Mouse (Mus musculus): Measurements from ENCODE around the gene Gsk3b. TPM values are rescaled to one million over a fixed set of nuclear protein-coding genes. Genes with fewer than 3 reads are reported as not detected.

The Gsk3b gene
- polyA plus RNA-seq, 2 experiments: 17.5 to 61.3 TPM

DNA sequence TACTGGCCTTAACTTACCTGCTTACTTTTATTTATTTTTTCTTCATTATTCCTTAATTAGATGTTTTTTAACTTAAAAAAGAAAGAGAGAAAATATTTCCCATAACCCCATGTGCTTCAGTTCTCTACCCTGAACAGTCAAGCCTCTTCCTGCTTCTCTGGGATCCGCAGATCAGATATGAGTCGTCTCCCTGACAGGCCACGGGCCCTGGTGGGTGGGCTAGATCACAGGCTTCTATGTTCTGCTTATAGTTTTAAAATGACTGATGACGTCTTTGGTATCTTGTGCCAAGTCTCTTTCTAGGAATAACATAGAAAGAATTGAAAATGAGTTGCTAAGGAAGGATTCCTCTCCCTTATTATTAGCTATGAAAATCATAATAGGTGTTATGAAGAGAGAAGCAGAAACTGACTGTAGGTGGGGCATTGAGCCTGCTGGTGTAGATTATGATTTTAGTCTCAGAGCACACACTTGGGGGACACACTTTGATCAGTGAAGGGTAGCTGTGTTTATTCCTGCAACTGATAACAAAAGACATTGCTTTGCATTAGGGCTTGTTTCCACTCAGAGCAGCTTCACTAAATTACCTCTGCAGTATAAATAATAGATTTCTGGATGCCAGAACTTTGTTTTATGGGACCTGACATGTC lies 148.3 kb downstream of the Gsk3b start:
- DNase-seq (ENCODE audit: low spot score): no peak
- no peak overlapping the region for H3K9ac ChIP-seq (ENCODE audit: low read depth, low read length, severe bottlenecking)
- WGBS: 83% methylated on average over 4 of the region's 4 CpGs

GRCm38 (mm10) chr16:38239729-38240128 lies 150.9 kb downstream of the Gsk3b start:
- DNase-seq (ENCODE audit: low spot score) (no peak), ATAC-seq (ENCODE audit: low FRiP score, low read depth) (no peak)
- Histone ChIP-seq H3K4me2 (replicated peaks; ENCODE audit: low read depth, low read length, severe bottlenecking) (no peak overlapping the region), H3K9me3 (ENCODE audit: control insufficient read depth, low read length) (no peaks in the 10 kb centered on the region), H3K27me3 (ENCODE audit: control insufficient read depth, insufficient read depth, low read length) (no peaks in the 10 kb centered on the region), H3K4me1 (ENCODE audit: control insufficient read depth, insufficient read depth, low read length) (no peaks in the 10 kb centered on the region), H3K4me3 (replicated peaks; ENCODE audit: low read length) (no peak overlapping the region), H3K27ac (replicated peaks; ENCODE audit: low read depth, low read length) (no peak overlapping the region), H3K36me3 (ENCODE audit: control insufficient read depth, insufficient read depth, low read length) (peaks cover 24% of the 10 kb centered on the region), H3K9ac (ENCODE audit: low read depth, low read length, severe bottlenecking) (no peak overlapping the region)
- 78% methylated on average over 5 of the region's 5 CpGs for WGBS
- TF ChIP-seq POLR2A (IDR thresholded peaks at IDR 0.05; ENCODE audit: borderline replicate concordance, extremely low read depth, insufficient read depth, insufficient read length): no peak

More for the DNA sequence above, 148.3 kb downstream of the Gsk3b start:
- TF ChIP-seq POLR2A (IDR thresholded peaks at IDR 0.05; ENCODE audit: borderline replicate concordance, extremely low read depth, insufficient read depth, insufficient read length): no peak
- Histone ChIP-seq H3K36me3 (ENCODE audit: control insufficient read depth, insufficient read depth, low read length) (peaks cover 15% of the 10 kb centered on the region), H3K27ac (replicated peaks; ENCODE audit: low read depth, low read length) (no peak overlapping the region), H3K9me3 (ENCODE audit: control insufficient read depth, low read length) (no peaks in the 10 kb centered on the region), H3K27me3 (ENCODE audit: control insufficient read depth, insufficient read depth, low read length) (no peaks in the 10 kb centered on the region), H3K4me3 (replicated peaks; ENCODE audit: low read length) (no peak overlapping the region), H3K4me2 (replicated peaks; ENCODE audit: low read depth, low read length, severe bottlenecking) (no peak overlapping the region), H3K4me1 (ENCODE audit: control insufficient read depth, insufficient read depth, low read length) (no peaks in the 10 kb centered on the region)
- no peak for ATAC-seq (ENCODE audit: low FRiP score, low read depth)

DNA sequence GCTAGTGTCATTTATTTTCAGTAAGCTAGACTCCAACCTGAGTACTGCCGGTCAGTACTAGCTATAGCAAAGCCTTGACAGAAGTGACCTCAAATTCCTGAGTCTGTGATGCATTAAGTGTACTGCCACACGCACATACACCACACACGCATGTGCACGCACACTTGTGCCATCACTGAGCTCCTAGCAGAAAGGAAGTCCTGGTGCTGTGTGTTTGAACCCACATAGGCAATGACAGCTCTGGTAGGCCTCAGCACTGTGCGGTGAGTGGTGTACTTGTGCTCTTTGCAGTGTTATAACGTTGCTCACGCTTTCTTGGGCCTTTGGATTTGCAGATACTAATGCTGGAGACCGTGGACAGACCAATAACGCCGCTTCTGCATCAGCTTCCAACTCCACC lies 151.4 kb downstream of the Gsk3b start:
- Histone ChIP-seq H3K9ac (ENCODE audit: low read depth, low read length, severe bottlenecking) (no peak overlapping the region), H3K4me2 (replicated peaks; ENCODE audit: low read depth, low read length, severe bottlenecking) (no peak overlapping the region), H3K4me1 (ENCODE audit: control insufficient read depth, insufficient read depth, low read length) (no peaks in the 10 kb centered on the region), H3K36me3 (ENCODE audit: control insufficient read depth, insufficient read depth, low read length) (peaks cover 24% of the 10 kb centered on the region), H3K4me3 (replicated peaks; ENCODE audit: low read length) (no peak overlapping the region), H3K27me3 (ENCODE audit: control insufficient read depth, insufficient read depth, low read length) (no peaks in the 10 kb centered on the region), H3K27ac (replicated peaks; ENCODE audit: low read depth, low read length) (no peak overlapping the region), H3K9me3 (ENCODE audit: control insufficient read depth, low read length) (no peaks in the 10 kb centered on the region)
- WGBS: 95% methylated on average over 10 of the region's 10 CpGs
- ATAC-seq (ENCODE audit: low FRiP score, low read depth): no peak
- no peak for DNase-seq (ENCODE audit: low spot score)
- TF ChIP-seq POLR2A (IDR thresholded peaks at IDR 0.05; ENCODE audit: borderline replicate concordance, extremely low read depth, insufficient read depth, insufficient read length): no peak

DNA sequence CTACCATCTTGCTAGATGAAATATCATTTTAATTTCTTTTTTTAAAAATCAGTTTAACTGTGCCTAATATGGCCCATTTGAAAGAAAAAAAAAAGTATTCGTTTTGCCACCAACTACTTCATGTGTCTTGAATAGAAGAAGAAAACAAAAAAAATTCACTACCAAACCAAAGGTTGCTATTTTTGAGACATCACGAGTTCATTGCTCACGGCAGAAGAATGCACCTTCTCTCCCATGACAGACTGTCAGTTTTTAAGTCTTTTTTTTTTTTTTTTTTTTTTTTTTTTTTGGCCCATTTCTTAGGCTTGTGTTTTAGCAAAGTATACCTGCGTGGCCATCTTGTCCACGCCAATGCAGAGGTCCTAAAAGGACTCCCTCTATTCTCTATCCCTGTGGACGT lies 155.3 kb downstream of the Gsk3b start:
- no peak overlapping the region for H3K4me2 ChIP-seq (replicated peaks; ENCODE audit: low read depth, low read length, severe bottlenecking)
- H3K4me1 ChIP-seq (ENCODE audit: control insufficient read depth, insufficient read depth, low read length): peaks cover 11% of the 10 kb centered on the region
- no peak overlapping the region for H3K4me3 ChIP-seq (replicated peaks; ENCODE audit: low read length)
- no peaks in the 10 kb centered on the region for H3K27me3 ChIP-seq (ENCODE audit: control insufficient read depth, insufficient read depth, low read length)
- DNase-seq (ENCODE audit: low spot score) (no peak), ATAC-seq (ENCODE audit: low FRiP score, low read depth) (no peak)
- H3K9me3 ChIP-seq (ENCODE audit: control insufficient read depth, low read length): no peaks in the 10 kb centered on the region
- H3K27ac ChIP-seq (replicated peaks; ENCODE audit: low read depth, low read length): no peak overlapping the region
- H3K36me3 ChIP-seq (ENCODE audit: control insufficient read depth, insufficient read depth, low read length): peaks cover 18% of the 10 kb centered on the region
- no peak for TF ChIP-seq POLR2A (IDR thresholded peaks at IDR 0.05; ENCODE audit: borderline replicate concordance, extremely low read depth, insufficient read depth, insufficient read length)
- 90% methylated on average over 6 of the region's 6 CpGs for WGBS
- no peak overlapping the region for H3K9ac ChIP-seq (ENCODE audit: low read depth, low read length, severe bottlenecking)

DNA sequence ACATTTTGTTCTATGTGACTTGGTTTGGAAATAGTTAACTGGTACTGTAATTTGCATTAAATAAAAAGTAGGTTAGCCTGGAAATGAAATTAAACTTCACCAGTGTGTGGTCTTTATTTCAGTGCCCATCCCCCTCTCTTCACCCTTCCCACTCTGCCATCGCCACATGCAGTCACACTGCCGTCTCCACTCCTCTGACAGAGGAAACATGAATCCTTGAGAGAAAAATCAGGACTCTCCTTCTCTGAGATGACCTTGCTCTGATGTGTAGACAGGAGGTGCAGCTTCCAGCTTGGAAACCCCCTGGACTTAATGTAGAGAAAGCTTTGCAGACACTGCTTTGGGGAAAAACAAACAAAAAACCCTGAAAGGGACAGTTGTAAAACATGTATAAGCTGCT lies 156.6 kb downstream of the Gsk3b start:
- Histone ChIP-seq H3K4me1 (ENCODE audit: control insufficient read depth, insufficient read depth, low read length) (peaks cover 11% of the 10 kb centered on the region), H3K4me2 (replicated peaks; ENCODE audit: low read depth, low read length, severe bottlenecking) (no peak overlapping the region), H3K27ac (replicated peaks; ENCODE audit: low read depth, low read length) (no peak overlapping the region), H3K4me3 (replicated peaks; ENCODE audit: low read length) (no peak overlapping the region), H3K9ac (ENCODE audit: low read depth, low read length, severe bottlenecking) (no peak overlapping the region), H3K36me3 (ENCODE audit: control insufficient read depth, insufficient read depth, low read length) (peaks cover 18% of the 10 kb centered on the region), H3K9me3 (ENCODE audit: control insufficient read depth, low read length) (no peaks in the 10 kb centered on the region), H3K27me3 (ENCODE audit: control insufficient read depth, insufficient read depth, low read length) (no peaks in the 10 kb centered on the region)
- WGBS: 33% methylated on average over 2 of the region's 2 CpGs
- TF ChIP-seq POLR2A (IDR thresholded peaks at IDR 0.05; ENCODE audit: borderline replicate concordance, extremely low read depth, insufficient read depth, insufficient read length): no peak
- ATAC-seq (ENCODE audit: low FRiP score, low read depth): no peak
- DNase-seq (ENCODE audit: low spot score): no peak
